Mouse (Mus musculus): Measurements from ENCODE around the gene Plcb1. TPM values are rescaled to one million over a fixed set of nuclear protein-coding genes. Genes with fewer than 3 reads are reported as not detected.
"Not testable (repeated sequence)": the region's sequence is repeated elsewhere in the genome, so short reads cannot be mapped to it uniquely, and the experiment has no call there.

Plcb1 gene
- total RNA-seq, 2 experiments from 2014 or later, result 2.1 TPM; not detected in 1

DNA sequence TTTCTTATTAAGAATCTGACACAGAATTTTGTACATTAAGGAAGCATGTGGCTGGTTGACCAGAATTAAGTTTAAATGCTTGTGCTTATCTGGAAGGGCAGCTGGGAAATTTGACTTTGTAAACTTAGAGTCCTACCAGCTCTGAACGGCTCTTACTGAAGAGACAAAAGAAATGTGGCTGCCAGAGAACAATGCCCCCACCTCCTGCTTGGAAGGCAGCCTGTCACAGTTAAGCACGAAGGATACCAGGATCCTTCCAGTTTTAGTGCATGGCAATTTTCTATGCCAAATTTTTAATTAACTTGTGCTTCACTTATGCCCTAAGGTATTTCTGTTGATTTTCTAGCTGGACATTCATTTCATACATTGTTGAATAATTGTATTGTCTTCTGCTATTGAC lies 157.1 kb downstream of the Plcb1 start:
- no peak for ATAC-seq (replicated peaks; ENCODE audit: low FRiP score, poor library complexity, severe bottlenecking)

DNA sequence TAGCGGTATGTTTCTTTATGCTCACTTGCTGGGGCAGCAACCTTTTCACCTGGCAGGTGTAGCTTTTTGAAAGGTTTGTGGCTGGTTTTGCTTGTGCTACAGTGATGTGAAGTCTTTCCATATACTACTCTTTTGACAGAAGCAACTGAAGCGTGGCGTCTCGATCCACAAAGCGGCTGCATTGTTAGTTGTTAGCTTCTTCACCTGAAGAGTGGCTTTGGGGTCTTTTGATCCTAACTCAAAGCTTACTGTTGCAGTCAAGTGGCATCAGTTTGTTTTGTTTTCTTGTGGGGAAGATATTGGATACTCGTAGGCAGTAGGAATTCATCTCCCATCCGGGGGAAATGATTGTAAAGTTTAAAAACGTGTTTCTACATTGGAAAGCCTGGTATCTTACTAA lies 160.5 kb downstream of the Plcb1 start:
- ATAC-seq (replicated peaks; ENCODE audit: low FRiP score, poor library complexity, severe bottlenecking), result no peak

DNA sequence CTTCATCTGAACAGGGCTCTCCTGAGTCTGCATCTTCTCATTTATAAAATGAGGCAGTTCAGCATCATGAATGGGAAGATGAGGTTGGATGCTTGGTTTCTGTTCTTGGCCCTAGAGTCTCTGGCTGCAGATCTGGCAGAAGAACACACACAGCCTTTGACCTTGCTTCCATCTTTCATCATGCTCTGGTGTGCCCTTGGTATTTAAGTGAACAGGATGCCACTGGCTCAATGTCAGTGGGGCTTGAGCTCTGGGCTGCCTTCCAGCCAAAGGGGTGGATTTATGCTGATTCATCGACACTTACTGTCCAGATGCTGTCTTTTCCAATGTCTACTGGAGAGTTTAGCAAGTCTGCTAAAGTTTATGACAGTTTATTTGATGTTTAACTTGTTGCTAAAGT lies 161.0 kb downstream of the Plcb1 start:
- no peak for ATAC-seq (replicated peaks; ENCODE audit: low FRiP score, poor library complexity, severe bottlenecking)

DNA sequence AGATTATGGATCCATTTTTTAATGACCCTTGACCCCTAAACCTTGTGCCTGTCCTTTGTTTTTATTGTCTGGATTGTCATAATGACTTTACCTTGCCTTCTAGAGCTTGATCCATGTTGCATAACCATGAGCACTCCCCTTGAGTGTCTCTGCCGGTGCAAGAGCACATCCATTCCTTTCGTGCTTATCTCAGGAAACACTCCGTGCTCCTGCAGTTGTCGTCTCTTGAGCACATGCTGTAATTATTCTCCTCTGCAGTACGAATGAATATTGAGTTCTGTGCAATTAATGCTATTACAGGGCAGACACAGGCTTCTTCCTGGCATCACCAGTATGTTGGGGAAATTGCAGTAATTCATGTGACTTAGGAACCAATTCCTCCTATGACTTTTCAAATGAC lies 166.2 kb downstream of the Plcb1 start:
- no peak for ATAC-seq (replicated peaks; ENCODE audit: low FRiP score, poor library complexity, severe bottlenecking)

DNA sequence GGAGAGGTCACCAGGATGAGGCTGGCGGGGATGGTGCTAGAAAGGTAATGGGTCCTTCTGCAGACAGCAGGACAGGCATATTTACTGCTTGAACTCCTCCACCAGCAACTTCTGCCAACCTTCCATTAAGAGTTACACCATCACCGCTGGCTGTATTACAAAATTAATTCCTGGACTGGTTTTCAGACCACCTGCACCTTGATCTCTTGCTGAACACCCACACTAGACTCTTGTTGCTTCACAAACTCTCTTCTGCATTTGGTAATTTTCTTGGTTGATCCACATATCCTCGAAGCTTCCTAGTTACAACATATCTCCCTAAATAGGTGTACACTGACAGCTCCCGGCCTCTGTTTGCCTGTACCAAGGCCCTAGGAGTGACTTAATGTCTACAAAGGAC lies 170.6 kb downstream of the Plcb1 start:
- ATAC-seq (replicated peaks; ENCODE audit: low FRiP score, poor library complexity, severe bottlenecking), result no peak

DNA sequence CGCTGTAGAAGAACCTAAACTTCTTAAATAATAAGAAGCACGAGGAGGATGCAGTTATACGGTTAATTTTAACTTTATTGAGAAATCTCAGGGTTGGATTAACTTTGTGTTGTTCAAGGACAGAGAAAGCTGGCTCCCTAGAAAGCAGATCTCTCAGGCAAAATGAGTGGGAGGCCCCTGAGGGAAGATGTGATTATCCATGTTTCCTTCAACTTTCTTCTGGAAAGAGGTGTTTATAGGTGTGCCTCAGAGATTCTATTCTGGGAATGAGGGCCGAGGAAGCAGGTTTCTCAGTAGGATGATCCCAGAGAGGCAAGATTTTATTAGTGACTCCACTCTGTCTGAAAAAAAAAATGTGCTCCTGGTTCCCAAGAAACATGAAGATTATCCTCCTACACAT lies 180.3 kb downstream of the Plcb1 start:
- no peak for ATAC-seq (replicated peaks; ENCODE audit: low FRiP score, poor library complexity, severe bottlenecking)

DNA sequence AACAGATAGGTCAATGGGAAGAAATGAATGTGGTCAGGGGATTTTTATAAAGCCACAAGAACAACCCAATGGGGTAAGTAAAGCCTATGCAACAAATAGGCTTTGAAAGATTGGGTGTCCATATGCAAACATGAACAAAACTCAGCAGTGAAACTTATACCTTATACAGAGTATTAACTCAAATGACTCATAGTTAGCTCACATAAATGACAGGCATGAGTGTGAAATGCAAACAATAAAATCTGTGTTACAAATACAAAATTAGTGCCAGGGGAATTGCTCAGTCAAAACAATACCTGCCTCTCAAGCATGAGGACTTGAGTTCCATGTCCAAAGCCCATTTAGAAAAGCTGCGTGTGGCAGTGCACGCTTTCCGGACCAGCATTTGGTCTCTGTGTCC lies 182.5 kb downstream of the Plcb1 start:
- ATAC-seq (replicated peaks; ENCODE audit: low FRiP score, poor library complexity, severe bottlenecking), result no peak

DNA sequence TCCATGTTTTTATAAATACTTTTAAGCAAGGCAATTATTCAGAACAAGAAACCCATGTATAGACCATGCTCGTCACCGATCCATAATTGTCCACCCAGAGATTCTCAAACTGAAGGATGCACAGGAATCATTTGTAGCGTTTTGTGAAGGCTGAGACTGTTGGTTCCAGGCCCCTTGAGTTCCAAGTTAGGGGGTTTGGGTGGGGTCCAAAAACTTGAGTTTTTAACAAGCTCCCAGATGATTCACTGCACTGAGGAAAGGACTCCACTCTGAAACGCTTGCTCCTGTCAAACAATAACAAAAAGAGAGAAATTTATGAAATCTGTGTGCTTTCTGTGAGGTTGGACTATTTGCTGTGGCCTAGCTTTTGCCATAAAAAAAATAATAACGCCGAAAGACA lies 186.5 kb downstream of the Plcb1 start:
- no peak for ATAC-seq (replicated peaks; ENCODE audit: low FRiP score, poor library complexity, severe bottlenecking)

DNA sequence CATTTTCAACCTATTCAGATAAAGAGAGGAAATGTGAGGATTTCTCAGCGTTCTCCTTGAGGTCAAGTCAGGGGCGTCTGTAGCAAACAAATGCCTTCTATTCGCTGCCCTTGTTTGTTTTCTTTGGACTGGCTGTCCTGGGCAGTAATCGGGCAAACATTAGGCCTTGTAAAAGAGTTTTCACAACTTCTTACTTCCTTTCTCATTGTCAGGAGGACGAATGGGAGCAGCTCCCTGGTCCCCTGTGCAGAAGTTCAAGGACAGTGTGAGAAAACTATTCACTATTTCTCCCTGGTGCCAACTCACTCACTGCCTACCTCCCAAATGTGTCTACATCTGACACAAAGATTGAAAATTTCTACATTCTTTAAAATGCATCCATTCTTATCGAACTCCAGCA lies 188.8 kb downstream of the Plcb1 start:
- ATAC-seq (replicated peaks; ENCODE audit: low FRiP score, poor library complexity, severe bottlenecking), result no peak

DNA sequence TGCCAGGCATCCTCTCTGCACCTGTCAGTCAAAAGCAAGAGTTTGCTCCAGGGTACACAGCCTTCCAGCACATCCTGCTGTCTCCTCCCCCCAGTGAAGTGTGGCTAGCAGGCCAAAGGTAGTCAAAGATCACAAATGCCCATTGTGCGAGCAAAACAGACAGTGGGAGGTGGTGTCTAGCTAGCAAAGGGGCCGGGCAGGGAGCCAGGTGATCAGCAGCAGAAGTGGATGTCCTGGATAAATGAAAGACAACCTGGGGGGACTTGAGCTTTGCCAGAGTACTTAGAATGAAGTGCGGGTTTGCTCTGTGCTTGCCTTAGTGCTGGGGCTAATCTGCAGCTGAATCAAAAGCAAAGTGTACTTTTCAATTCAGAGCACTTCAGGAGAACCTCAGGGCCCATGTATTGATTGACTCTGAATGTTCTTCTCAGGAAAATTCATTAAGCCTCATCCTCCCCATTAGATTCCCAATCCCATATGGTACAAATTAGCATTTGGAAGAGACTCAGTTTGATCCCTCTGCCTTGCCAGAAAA lies 191.0 kb downstream of the Plcb1 start:
- ATAC-seq (replicated peaks; ENCODE audit: low FRiP score, poor library complexity, severe bottlenecking), result no peak

DNA sequence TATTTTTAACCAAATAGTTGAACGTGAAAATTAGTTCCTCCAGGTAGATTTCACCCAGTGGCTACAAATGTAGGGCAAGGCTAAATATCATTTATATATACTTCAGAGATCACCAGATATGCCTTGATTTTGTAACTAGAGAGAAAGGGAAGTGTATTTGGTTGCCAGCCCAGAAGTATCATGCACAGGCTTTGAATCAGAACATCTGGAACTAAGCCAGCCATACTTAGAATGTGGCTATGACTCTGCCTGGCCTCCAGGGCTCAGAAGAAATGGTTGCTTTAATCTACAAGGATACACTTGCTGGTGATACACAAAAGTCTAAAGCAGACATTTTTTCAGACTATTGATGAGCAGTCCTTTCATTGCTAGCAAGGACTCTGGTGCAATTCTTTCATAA lies 191.8 kb downstream of the Plcb1 start:
- no peak for ATAC-seq (replicated peaks; ENCODE audit: low FRiP score, poor library complexity, severe bottlenecking)

DNA sequence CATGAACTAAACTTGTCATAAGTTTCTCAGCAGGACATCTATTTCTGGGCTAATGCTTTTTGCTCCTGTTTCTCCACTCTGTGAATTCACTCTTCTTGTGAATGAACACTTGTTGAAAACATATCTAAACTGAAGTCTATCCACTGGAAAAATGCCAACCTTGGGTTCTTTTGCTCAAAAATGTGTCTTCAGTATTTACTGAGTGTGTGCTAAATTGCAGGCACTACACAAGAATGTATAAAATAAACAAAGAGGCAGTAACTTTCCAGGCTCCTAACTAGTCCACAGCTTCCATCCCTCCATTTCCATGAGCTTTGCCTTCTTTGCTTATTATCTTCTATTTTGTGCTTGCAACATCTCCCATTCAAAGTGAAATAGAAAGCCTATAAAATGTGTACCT lies 195.5 kb downstream of the Plcb1 start:
- ATAC-seq (replicated peaks; ENCODE audit: low FRiP score, poor library complexity, severe bottlenecking), result no peak

DNA sequence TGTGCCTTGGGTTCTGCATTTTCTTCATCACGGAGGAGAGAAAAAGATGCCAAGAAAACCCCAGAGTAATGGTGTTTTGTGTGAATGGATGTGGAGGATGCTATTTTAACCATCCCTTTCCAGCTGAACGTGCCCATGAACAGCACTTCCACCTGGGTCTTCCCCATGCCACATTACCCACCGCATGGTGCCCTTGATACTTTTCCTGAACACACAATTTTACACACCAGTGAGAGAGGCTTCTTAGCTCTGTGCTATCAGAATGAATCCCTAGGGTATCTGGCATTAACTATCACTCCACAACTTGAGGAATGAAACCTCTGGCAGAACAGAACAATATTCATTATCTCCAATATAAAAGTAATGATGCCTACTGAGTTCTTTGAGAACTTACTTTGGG lies 199.0 kb downstream of the Plcb1 start:
- no peak for ATAC-seq (replicated peaks; ENCODE audit: low FRiP score, poor library complexity, severe bottlenecking)

DNA sequence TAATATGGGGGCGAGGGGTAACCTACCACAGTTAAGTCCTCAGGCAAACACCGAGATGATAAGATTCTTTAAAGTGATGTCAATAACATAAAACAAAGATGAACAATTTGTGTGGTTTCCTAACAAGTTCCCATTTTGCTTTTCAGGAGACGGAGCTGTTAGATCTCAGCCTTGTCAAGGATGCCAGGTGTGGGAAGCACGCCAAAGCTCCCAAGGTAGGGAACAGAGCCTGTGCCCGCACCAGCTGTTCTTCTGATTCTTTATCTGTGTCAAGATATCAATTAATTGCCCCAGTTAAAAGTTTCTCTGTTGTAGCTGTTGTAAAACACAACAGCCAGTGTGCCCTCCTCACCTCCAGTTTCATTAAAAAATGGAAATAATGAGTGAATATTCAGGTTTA lies 202.1 kb downstream of the Plcb1 start:
- ATAC-seq (replicated peaks; ENCODE audit: low FRiP score, poor library complexity, severe bottlenecking), result no peak

DNA sequence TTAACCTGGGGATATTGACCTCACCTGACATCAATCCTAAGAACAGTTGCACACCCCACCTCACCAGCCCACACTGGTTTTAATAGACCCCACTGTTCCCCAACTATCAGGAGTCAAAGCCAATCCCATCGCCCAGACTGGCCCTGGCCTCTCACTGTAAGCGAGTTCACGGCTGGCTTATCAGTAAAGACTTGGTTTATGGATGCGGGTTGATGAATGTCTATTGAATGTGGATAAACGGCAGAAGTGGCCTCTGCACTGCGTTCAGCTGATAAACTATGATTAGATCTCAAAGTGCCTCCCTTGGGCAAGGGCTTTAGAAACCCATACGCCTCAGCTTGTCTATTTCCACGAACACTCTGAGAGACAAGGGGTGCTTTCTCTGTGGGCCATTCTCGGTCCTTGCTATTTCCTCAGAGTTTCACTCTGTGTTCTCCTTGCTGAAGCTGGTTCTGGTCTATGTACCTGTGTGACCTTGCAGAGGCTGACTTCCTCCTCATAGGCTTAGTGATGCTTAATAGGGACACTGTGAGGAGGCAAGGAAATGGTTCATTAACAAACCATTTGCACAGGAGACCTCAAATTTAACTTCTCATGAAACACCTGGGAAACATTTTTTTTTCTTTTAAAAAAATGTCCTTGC lies 203.9 kb downstream of the Plcb1 start:
- ATAC-seq (replicated peaks; ENCODE audit: low FRiP score, poor library complexity, severe bottlenecking), result no peak

DNA sequence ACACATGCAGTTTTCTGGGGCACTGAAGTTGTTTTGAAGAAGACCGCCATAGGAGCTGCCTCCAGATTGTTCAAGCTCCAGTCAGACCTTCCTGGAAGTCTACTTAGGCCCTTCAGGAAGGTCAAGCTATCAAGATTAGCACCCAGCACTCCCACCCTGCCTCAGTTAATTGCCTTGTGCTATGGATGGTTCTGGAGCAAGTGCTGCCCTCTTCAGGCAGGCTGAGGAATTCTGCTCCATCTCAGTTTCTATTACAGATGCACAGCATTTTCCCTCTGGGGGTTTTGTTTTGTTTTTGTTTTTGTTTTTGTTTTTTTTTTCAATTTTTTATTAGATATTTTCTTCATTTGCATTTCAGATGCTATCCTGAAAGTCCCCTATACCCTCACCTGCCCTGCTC lies 221.3 kb downstream of the Plcb1 start:
- 0 out of 2 replicates have a peak, but pooled peaks have one; percentile 30 for ATAC-seq (replicated peaks; ENCODE audit: low FRiP score, poor library complexity, severe bottlenecking)

DNA sequence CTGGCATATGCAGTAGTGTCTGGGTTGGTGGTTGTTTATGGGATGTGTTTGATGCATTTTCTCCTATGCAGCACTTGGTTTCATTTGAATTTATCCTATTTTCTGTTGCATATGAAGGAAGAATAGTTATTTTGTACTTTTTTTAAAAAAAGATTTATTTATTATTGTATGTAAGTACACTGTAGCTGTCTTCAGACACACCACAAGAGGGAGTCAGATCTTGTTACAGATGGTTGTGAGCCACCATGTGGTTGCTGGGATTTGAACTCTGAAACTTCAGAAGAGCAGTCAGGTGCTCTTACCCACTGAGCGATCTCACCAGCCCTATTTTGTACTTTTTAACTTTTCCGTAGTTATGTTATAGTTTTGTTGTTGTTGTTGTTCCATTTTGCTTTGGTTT lies 222.0 kb downstream of the Plcb1 start:
- ATAC-seq (replicated peaks; ENCODE audit: low FRiP score, poor library complexity, severe bottlenecking), result not testable (repeated sequence)

DNA sequence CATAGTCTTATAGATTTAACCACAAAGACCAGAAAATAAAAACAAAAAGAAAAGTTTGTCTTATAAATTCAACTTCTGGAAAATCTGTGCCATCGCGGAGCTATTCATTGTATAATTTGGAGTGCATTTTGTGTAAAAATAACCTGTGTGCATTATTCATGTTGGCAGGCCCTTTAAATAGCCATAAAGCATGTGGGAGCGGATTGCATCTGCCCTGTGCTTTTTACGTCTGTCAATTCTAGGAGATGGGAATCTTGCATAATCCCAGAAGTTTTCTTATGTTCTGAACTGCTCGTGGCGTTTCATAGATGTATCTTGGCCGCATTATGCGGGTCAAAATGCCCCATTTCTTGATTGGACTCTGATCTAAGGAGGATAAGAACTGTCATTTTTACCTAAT lies 224.5 kb downstream of the Plcb1 start:
- no peak for ATAC-seq (replicated peaks; ENCODE audit: low FRiP score, poor library complexity, severe bottlenecking)

DNA sequence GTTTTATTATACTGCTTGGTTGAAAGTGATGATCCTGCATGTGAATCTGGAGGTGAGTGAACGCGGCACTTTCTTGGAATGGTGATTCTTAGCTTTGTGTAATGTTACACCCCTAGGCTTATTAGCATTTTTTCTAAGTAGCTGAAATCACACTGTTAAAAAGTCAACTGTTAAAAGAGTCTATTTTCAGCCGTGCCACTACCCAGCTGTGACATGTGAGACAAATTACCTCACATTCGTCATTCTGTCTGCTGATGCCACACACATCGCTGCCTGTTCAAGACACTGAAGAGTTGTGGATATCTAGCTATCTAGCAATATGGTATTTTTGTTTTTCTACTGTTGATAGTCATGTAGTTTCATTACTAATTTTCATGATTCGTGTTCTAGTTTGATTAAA lies 229.6 kb downstream of the Plcb1 start:
- no peak for ATAC-seq (replicated peaks; ENCODE audit: low FRiP score, poor library complexity, severe bottlenecking)

DNA sequence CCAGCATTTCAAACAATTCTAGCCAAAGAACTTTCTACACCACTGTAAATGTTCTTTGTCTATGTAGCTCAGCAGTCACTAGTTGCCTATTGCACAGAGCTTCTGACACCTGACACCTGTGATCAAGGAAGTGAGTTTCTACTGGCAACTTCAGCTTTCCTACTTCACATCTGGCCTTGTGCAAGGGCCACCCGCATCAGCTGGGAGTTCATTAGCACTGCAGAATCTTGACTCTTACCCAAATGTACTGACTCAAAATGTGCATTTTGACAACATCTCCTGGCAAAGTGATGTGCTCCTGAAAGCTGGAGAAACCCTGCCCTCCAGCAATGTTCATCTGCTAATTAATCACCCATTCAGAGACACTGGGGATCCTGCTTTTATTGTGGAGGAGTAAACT lies 232.4 kb downstream of the Plcb1 start:
- ATAC-seq (replicated peaks; ENCODE audit: low FRiP score, poor library complexity, severe bottlenecking), result no peak

DNA sequence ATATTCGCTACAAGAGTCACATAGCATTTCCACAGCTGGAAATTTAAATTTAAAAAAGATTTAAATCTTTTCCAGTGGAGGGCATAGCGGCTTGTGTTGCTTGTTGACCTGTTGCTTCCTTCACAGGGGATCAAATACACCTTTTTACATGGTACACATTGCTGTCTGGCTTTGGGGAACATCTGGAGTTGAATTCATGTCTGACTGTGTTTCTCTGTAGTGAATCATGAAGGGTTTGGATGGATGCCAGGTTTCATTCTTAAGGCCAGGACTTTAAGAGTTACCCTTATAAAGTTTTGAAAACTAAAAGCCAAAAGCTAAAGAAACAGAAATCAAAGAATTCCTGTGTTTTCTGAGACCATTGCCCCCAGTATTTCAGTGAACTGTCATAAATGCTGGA lies 232.8 kb downstream of the Plcb1 start:
- ATAC-seq (replicated peaks; ENCODE audit: low FRiP score, poor library complexity, severe bottlenecking), result no peak

DNA sequence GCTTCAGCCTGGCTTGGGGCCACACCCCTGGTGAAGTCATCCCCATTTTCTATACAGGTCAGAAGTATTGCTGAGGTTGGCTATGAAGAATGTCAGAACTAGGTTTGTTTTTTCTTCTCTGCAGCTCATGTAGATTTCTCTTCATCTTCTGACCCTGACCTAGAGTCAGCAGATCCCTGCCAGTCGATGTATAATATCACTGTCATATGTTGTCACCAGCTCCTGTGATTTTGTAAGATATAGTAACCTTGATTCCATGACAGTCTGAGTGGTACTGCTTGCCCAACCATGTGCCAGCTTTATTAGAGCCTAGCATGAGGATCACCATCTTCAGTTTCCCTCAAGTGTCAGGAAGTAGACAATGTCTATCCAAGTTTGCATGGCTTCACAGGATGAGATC lies 233.7 kb downstream of the Plcb1 start:
- ATAC-seq (replicated peaks; ENCODE audit: low FRiP score, poor library complexity, severe bottlenecking), result no peak
